Comparison of ENCODE assay signal across 12 mouse cellular contexts in genomic region chr8:45762982-45763689, GRCm38 (mm10).
DNase-seq lines count a peak whose midpoint lies in the region; ATAC-seq and TF ChIP-seq lines count a peak whose summit lies in the region.
"Had no signal": no experiment of that assay in that cellular context is flagged by ENCODE, and none has a peak within 500 bp of the region (broad histone marks: within the 10 kb centered on the region; RNA-seq: fewer than 3 reads in every experiment).

No protein-coding gene starts in this region.

- peaks cover 32% of the 10 kb centered on the region for H3K4me1 ChIP-seq in heart, embryonic 13.5 days
- H3K4me1 ChIP-seq in forebrain, postnatal 0 days (ENCODE audit: insufficient read depth): peaks cover 11% of the 10 kb centered on the region; the same call in 1 of the 2 replicates
- no peaks in the 10 kb centered on the region; the same call in 1 of the 2 replicates for H3K4me1 ChIP-seq in midbrain, postnatal 0 days (ENCODE audit: insufficient read depth, low read length)

- peak overlapping the region; percentile 66 for H3K27ac ChIP-seq in heart, embryonic 13.5 days (replicated peaks)
- peak overlapping the region; percentile 73; the same call in 1 of the 2 replicates for H3K27ac ChIP-seq in layer of hippocampus, adult 2 months
- 0 out of 2 replicates have a peak overlapping the region, but pooled peaks have one; percentile 4 for H3K27ac ChIP-seq in forebrain, postnatal 0 days (ENCODE audit: low read depth, low read length)
- no peak overlapping the region for H3K27ac ChIP-seq in midbrain, postnatal 0 days (ENCODE audit: low read depth, low read length)
- H3K27ac ChIP-seq: embryonic facial prominence, embryonic 10.5 days; kidney, embryonic 15.5 days had no signal

- H3K4me3 ChIP-seq in heart, embryonic 13.5 days: no peak overlapping the region
- no peak overlapping the region for H3K4me3 ChIP-seq in layer of hippocampus, adult 2 months
- H3K4me3 ChIP-seq in forebrain, postnatal 0 days (ENCODE audit: low read depth, low read length): no peak overlapping the region
- no peak overlapping the region for H3K4me3 ChIP-seq in midbrain, postnatal 0 days (ENCODE audit: low read depth, low read length)
- H3K4me3 ChIP-seq: embryonic facial prominence, embryonic 10.5 days; erythroblast, embryonic 14.5 days; kidney, embryonic 15.5 days had no signal

- no peaks in the 10 kb centered on the region for H3K9me3 ChIP-seq in heart, embryonic 13.5 days
- H3K9me3 ChIP-seq in forebrain, postnatal 0 days (ENCODE audit: low read length): no peaks in the 10 kb centered on the region
- no peaks in the 10 kb centered on the region for H3K9me3 ChIP-seq in midbrain, postnatal 0 days (ENCODE audit: low read length)
- H3K9me3 ChIP-seq: embryonic facial prominence, embryonic 10.5 days; kidney, embryonic 15.5 days had no signal

- DNase-seq in heart, postnatal 36 days: no peak
- DNase-seq in layer of hippocampus, adult 2 months (ENCODE audit: low spot score in 2 of 2): no peak
- DNase-seq in layer of hippocampus, postnatal 25 days (ENCODE audit: extremely low spot score in 1 of 2, low spot score in 1 of 2): no peak
- peak; percentile 31 for DNase-seq in forebrain, postnatal 0 days
- no peak for DNase-seq in midbrain, postnatal 0 days (ENCODE audit: low spot score)
- no peak for DNase-seq in gastrocnemius, postnatal 25 days
- DNase-seq: liver; lung, adult 2 months had no signal

- WGBS in heart, embryonic 13.5 days: 68% methylated on average over 15 of the region's 15 CpGs
- WGBS in forebrain, postnatal 0 days: 65% methylated on average over 15 of the region's 15 CpGs
- 52% methylated on average over 15 of the region's 15 CpGs for WGBS in midbrain, postnatal 0 days

- H3K36me3 ChIP-seq in heart, embryonic 13.5 days: peaks cover 73% of the 10 kb centered on the region
- H3K36me3 ChIP-seq in forebrain, postnatal 0 days (ENCODE audit: insufficient read depth): no peaks in the 10 kb centered on the region; the same call in 1 of the 2 replicates
- H3K36me3 ChIP-seq in midbrain, postnatal 0 days (ENCODE audit: insufficient read depth, low read length): peaks cover 3% of the 10 kb centered on the region; the same call in 1 of the 2 replicates

- H3K4me2 ChIP-seq in heart, embryonic 13.5 days: peak overlapping the region; percentile 23; the same call in 1 of the 2 replicates
- no peak overlapping the region for H3K4me2 ChIP-seq in forebrain, postnatal 0 days (ENCODE audit: low read depth)
- H3K4me2 ChIP-seq in midbrain, postnatal 0 days (ENCODE audit: low read depth, low read length, poor library complexity, severe bottlenecking): no peak overlapping the region
- H3K4me2 ChIP-seq: kidney, embryonic 15.5 days had no signal

- intact Hi-C loops in heart, postnatal 36 days (cut with DNase I): loop anchor here (10.0 kb wide), 1 partner anchor 98 kb away; no protein-coding TSS in a partner anchor

- ATAC-seq in heart, embryonic 13.5 days (ENCODE audit: extremely low read depth, insufficient number of reproducible peaks, low FRiP score, low TSS enrichment): no peak; the same call in 1 of the 2 replicates
- ATAC-seq in forebrain, postnatal 0 days: peak; percentile 32; the same call in 1 of the 2 replicates
- 0 out of 2 replicates have a peak, but pooled peaks have one; percentile 41 for ATAC-seq in midbrain, postnatal 0 days (ENCODE audit: low FRiP score)

- TF ChIP-seq CTCF in layer of hippocampus, adult 2 months (conservative IDR thresholded peaks at IDR 0.05): no peak
- no peak for TF ChIP-seq CTCF in forebrain, postnatal 0 days (IDR thresholded peaks at IDR 0.05; ENCODE audit: low read depth)
- TF ChIP-seq CTCF in midbrain, postnatal 0 days (IDR thresholded peaks at IDR 0.05): no peak

- H3K27me3 ChIP-seq in heart, embryonic 13.5 days (replicated peaks): no peaks in the 10 kb centered on the region
- no peaks in the 10 kb centered on the region for H3K27me3 ChIP-seq in forebrain, postnatal 0 days (ENCODE audit: insufficient read depth, low read length)
- H3K27me3 ChIP-seq in midbrain, postnatal 0 days (ENCODE audit: insufficient read depth, low read length): no peaks in the 10 kb centered on the region

- H3K9ac ChIP-seq in heart, embryonic 13.5 days: no peak overlapping the region
- no peak overlapping the region for H3K9ac ChIP-seq in forebrain, postnatal 0 days
- H3K9ac ChIP-seq in midbrain, postnatal 0 days (replicated peaks; ENCODE audit: low read length, poor library complexity, severe bottlenecking): 0 out of 2 replicates have a peak overlapping the region, but pooled peaks have one; percentile 40
- H3K9ac ChIP-seq: kidney, embryonic 15.5 days had no signal
